In the genomic region with DNA sequence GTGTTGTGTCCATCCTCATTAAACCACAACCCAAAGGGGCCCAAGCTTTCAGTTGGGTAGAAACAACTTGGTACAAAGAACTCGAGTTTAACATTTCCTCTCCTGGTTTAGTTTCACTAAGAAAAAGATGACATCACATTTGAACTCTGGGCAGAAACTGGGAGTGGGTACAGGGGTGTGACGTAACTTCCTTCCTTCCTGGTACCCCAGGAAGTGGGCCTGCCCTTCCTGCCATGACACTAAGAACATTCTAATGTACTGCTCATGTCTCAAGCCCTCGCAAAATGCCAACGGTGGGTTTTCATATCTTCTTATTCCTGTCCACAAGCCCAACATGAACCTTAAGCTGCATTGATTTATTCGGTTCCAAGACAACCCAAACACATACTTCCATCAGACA, we compare ENCODE assay signal across 19 mouse cellular contexts.
DNase-seq lines count a peak whose midpoint lies in the region; ATAC-seq and TF ChIP-seq lines count a peak whose summit lies in the region.
"Had no signal": no experiment of that assay in that cellular context is flagged by ENCODE, and none has a peak within 500 bp of the region (broad histone marks: within the 10 kb centered on the region; RNA-seq: fewer than 3 reads in every experiment).

No protein-coding gene starts in this region.

- no peak overlapping the region for H3K4me3 ChIP-seq in heart, embryonic 11.5 days (ENCODE audit: low read depth, low read length)
- H3K4me3 ChIP-seq in lung, postnatal 0 days (ENCODE audit: low read depth, low read length), result no peak overlapping the region

- no peaks in the 10 kb centered on the region for H3K9me3 ChIP-seq in heart, embryonic 11.5 days (replicated peaks; ENCODE audit: control insufficient read depth, low read length)
- H3K9me3 ChIP-seq in lung, postnatal 0 days (ENCODE audit: low read length), result no peaks in the 10 kb centered on the region

- no peaks in the 10 kb centered on the region for H3K4me1 ChIP-seq in heart, embryonic 11.5 days (ENCODE audit: control insufficient read depth, insufficient read depth, low read length)
- no peaks in the 10 kb centered on the region for H3K4me1 ChIP-seq in lung, postnatal 0 days (ENCODE audit: insufficient read depth, low read depth, low read length)

- 78% methylated on average over 5 of the region's 5 CpGs for WGBS in heart, embryonic 11.5 days (ENCODE audit: insufficient replicate concordance)
- 65% methylated on average over 5 of the region's 5 CpGs for WGBS in lung, postnatal 0 days

- peak; percentile 53 for DNase-seq in heart, adult 11 months
- DNase-seq in lung, postnatal 0 days (ENCODE audit: low spot score), result peak; percentile 39
- DNase-seq in lung, adult 18-20 months, result no peak
- DNase-seq: adrenal gland, adult 2 months; adrenal gland, adult 8-10 months; adrenal gland, postnatal 10 days; adrenal gland, postnatal 14 days; adrenal gland, postnatal 25 days; adrenal gland, postnatal 36 days; B cell, adult 2 months; cerebellum, adult 11 months; cerebellum, adult 11-12 months; cerebellum, adult 18-20 months had no signal

- no peak for ATAC-seq in heart, embryonic 11.5 days (replicated peaks; ENCODE audit: insufficient number of reproducible peaks, low FRiP score, low TSS enrichment)
- no peak for ATAC-seq in lung, postnatal 0 days
- ATAC-seq: activated CD4-positive, CD25-positive, alpha-beta regulatory T cell, adult 4 months; CD4-positive, CD25-positive, alpha-beta regulatory T cell, adult 4 months; Patski had no signal

- H3K36me3 ChIP-seq in heart, embryonic 11.5 days (ENCODE audit: control insufficient read depth, insufficient read depth, low read length), result no peaks in the 10 kb centered on the region
- no peaks in the 10 kb centered on the region for H3K36me3 ChIP-seq in lung, postnatal 0 days (ENCODE audit: insufficient read depth, low read length)
- H3K36me3 ChIP-seq: G1E had no signal

- TF ChIP-seq EP300 in lung, postnatal 0 days (IDR thresholded peaks at IDR 0.05), result peak; percentile 91

- no peak overlapping the region for H3K4me2 ChIP-seq in heart, embryonic 11.5 days
- no peak overlapping the region for H3K4me2 ChIP-seq in lung, postnatal 0 days (replicated peaks; ENCODE audit: low read depth, low read length)

- H3K9ac ChIP-seq in heart, embryonic 11.5 days (ENCODE audit: low read depth, low read length), result no peak overlapping the region
- H3K9ac ChIP-seq in lung, postnatal 0 days (replicated peaks; ENCODE audit: low read depth), result no peak overlapping the region

- no peaks in the 10 kb centered on the region for H3K27me3 ChIP-seq in heart, embryonic 11.5 days (ENCODE audit: control insufficient read depth, insufficient read depth, low read length)
- no peaks in the 10 kb centered on the region for H3K27me3 ChIP-seq in lung, postnatal 0 days (replicated peaks; ENCODE audit: insufficient read depth, low read length)
- H3K27me3 ChIP-seq: CH12.LX, Patski had no signal

- no peak for TF ChIP-seq CTCF in lung, postnatal 0 days (IDR thresholded peaks at IDR 0.05)

- H3K27ac ChIP-seq in heart, embryonic 11.5 days (ENCODE audit: low read depth, low read length), result no peak overlapping the region
- H3K27ac ChIP-seq in lung, postnatal 0 days (ENCODE audit: low read length), result no peak overlapping the region

Comparison
In these comparisons a context has a peak if more than half of its experiments do, and no peak if none do; other contexts are left out.
1. DNase-seq: peak in heart, adult 11 months (single experiment) and lung, postnatal 0 days (single experiment); none in lung, adult 18-20 months (0 of 2).